Mouse (Mus musculus) embryo, embryonic 10.5 days (tissue): ENCODE results near the gene 9430015G10Rik.
A peak's percentile ranks its signal among the peaks of the same experiment; 100 is the strongest.

ENCODE experiments used
- DNase-seq: peaks from one replicate; pipeline ENCODE4 v3.0.0-alpha.2; 2015; ENCODE audit warnings: low spot score

The 9430015G10Rik gene

GRCm38 (mm10) chr4:156109570-156110331 lies at the start of gene 9430015G10Rik:
Gene 9430015G10Rik (plus strand): TSS chr4:156109982.
- peak; percentile 99 for DNase-seq

- no peak for DNase-seq
Observed at GRCm38 (mm10) chr4:156063861-156064509, 45.8 kb upstream of the 9430015G10Rik start.

GRCm38 (mm10) chr4:156064510-156064897 lies 45.3 kb upstream of the 9430015G10Rik start:
- no peak for DNase-seq

- no peak for DNase-seq
Observed at GRCm38 (mm10) chr4:156065156-156065894, 44.5 kb upstream of the 9430015G10Rik start.

- DNase-seq: no peak
Observed at GRCm38 (mm10) chr4:156067256-156067949, 42.4 kb upstream of the 9430015G10Rik start.

- no peak for DNase-seq
Observed at GRCm38 (mm10) chr4:156069701-156070100, 40.1 kb upstream of the 9430015G10Rik start.

- no peak for DNase-seq
Observed at GRCm38 (mm10) chr4:156070276-156070675, 39.5 kb upstream of the 9430015G10Rik start.

GRCm38 (mm10) chr4:156070716-156071115 lies 39.1 kb upstream of the 9430015G10Rik start:
- DNase-seq: no peak

- peak; percentile 29 for DNase-seq
Observed at GRCm38 (mm10) chr4:156076911-156077382, 32.8 kb upstream of the 9430015G10Rik start.

- peak; percentile 58 for DNase-seq
Observed at GRCm38 (mm10) chr4:156077499-156078301, 32.1 kb upstream of the 9430015G10Rik start.

GRCm38 (mm10) chr4:156082621-156083234 lies 27.1 kb upstream of the 9430015G10Rik start:
- no peak for DNase-seq

GRCm38 (mm10) chr4:156083348-156083747 lies 26.4 kb upstream of the 9430015G10Rik start:
- no peak for DNase-seq

- DNase-seq: no peak
Observed at GRCm38 (mm10) chr4:156084096-156084879, 25.5 kb upstream of the 9430015G10Rik start.

- DNase-seq: no peak
Observed at GRCm38 (mm10) chr4:156085256-156085655, 24.5 kb upstream of the 9430015G10Rik start.

- no peak for DNase-seq
Observed at GRCm38 (mm10) chr4:156087398-156088087, 22.2 kb upstream of the 9430015G10Rik start.

GRCm38 (mm10) chr4:156091236-156091635 lies 18.5 kb upstream of the 9430015G10Rik start:
- DNase-seq: no peak

- DNase-seq: no peak
Observed at GRCm38 (mm10) chr4:156092765-156093164, 17.0 kb upstream of the 9430015G10Rik start.

GRCm38 (mm10) chr4:156093758-156094157 lies 16.0 kb upstream of the 9430015G10Rik start:
- DNase-seq: no peak

- DNase-seq: no peak
Observed at GRCm38 (mm10) chr4:156096191-156096590, 13.6 kb upstream of the 9430015G10Rik start.
